Mouse (Mus musculus) midbrain, embryonic 12.5 days (tissue): ENCODE measurements around the gene Fmo1. TPM values are rescaled to one million over a fixed set of nuclear protein-coding genes. Genes with fewer than 3 reads are reported as not detected.

Experiments
- polyA plus RNA-seq: library from polyadenylated mRNA; unstranded; fragments of >200 nt; fragmentation: Nextera tagmentation; extraction: Ambion mirVana; gene quantifications from 2 replicates; pipeline ENCODE4 v1.2.1, GENCODE M21; 2016

The Fmo1 gene
- polyA plus RNA-seq, 1 experiment from 2014 or later = 26.9 TPM

Other genes starting within 250 kb of the Fmo1 start
- gene Myoc, start 227.5 kb downstream of the Fmo1 start, polyA plus RNA-seq = not detected in 2 replicates
- not detected in 2 replicates for gene Myocos, start 208.4 kb downstream of the Fmo1 start, polyA plus RNA-seq
- 154 and 171 TPM in 2 replicates for gene Prrc2c, start 126.1 kb downstream of the Fmo1 start, polyA plus RNA-seq
- 0.18 and 0.24 TPM in 2 replicates for gene Fmo4, start 52.6 kb downstream of the Fmo1 start, polyA plus RNA-seq
- 0.15 TPM in 1 of 2 replicates, not detected in the other for gene Fmo2, start 32.1 kb upstream of the Fmo1 start, polyA plus RNA-seq
- not detected in 2 replicates for gene Fmo6, start 70.9 kb upstream of the Fmo1 start, polyA plus RNA-seq
- gene Fmo3, start 117.9 kb upstream of the Fmo1 start, polyA plus RNA-seq = not detected in 2 replicates
- gene Mroh9, start 219.1 kb upstream of the Fmo1 start, polyA plus RNA-seq = not detected in 2 replicates